In genomic region chr10:89460972-89461371, GRCm38 (mm10) we compare ENCODE assay signal across 22 mouse cellular contexts.
"Had no signal": no experiment of that assay in that cellular context is flagged by ENCODE, and none has a peak within 500 bp of the region (broad histone marks: within the 10 kb centered on the region; RNA-seq: fewer than 3 reads in every experiment).

No protein-coding gene starts in this region.

- H3K4me3 ChIP-seq: gastrocnemius, adult 2 months; heart, embryonic 10.5 days; heart, embryonic 12.5 days; hindbrain, embryonic 10.5 days; hindbrain, embryonic 13.5 days; hindbrain, embryonic 15.5 days; intestine, embryonic 15.5 days; layer of hippocampus, adult 2 months; limb, embryonic 10.5 days; limb, embryonic 12.5 days; liver, embryonic 13.5 days had no signal

- H3K9ac ChIP-seq: heart, embryonic 12.5 days; hindbrain, embryonic 13.5 days; hindbrain, embryonic 15.5 days; intestine, embryonic 15.5 days; limb, embryonic 12.5 days; liver, embryonic 13.5 days had no signal

- H3K27ac ChIP-seq: gastrocnemius, adult 2 months; heart, embryonic 10.5 days; hindbrain, embryonic 10.5 days; hindbrain, embryonic 13.5 days; hindbrain, embryonic 15.5 days; intestine, embryonic 15.5 days; layer of hippocampus, adult 2 months; limb, embryonic 10.5 days; limb, embryonic 12.5 days; liver, embryonic 13.5 days had no signal

- H3K36me3 ChIP-seq: heart, embryonic 10.5 days; heart, embryonic 12.5 days; hindbrain, embryonic 10.5 days; hindbrain, embryonic 13.5 days; hindbrain, embryonic 15.5 days; intestine, embryonic 15.5 days; limb, embryonic 10.5 days; limb, embryonic 12.5 days; liver, embryonic 13.5 days had no signal

- H3K27me3 ChIP-seq: heart, embryonic 12.5 days; intestine, embryonic 15.5 days; limb, embryonic 12.5 days; liver, embryonic 13.5 days had no signal

- H3K4me1 ChIP-seq: heart, embryonic 10.5 days; hindbrain, embryonic 10.5 days; hindbrain, embryonic 13.5 days; hindbrain, embryonic 15.5 days; intestine, embryonic 15.5 days; limb, embryonic 10.5 days; limb, embryonic 12.5 days had no signal

- DNase-seq: gastrocnemius, adult 2 months; gastrocnemius, postnatal 10 days; gastrocnemius, postnatal 25 days; heart, adult 18-20 months; heart, postnatal 10 days; heart, postnatal 4 days; kidney, adult 18-20 months; kidney, adult 8-10 months; kidney, postnatal 10 days; kidney, postnatal 25 days; kidney, postnatal 4 days; layer of hippocampus, postnatal 36 days; liver, embryonic 13.5 days had no signal
